Mouse (Mus musculus) midbrain, embryonic 14.5 days (tissue): ENCODE measurements around the gene Prss48. TPM values are rescaled to one million over a fixed set of nuclear protein-coding genes. Genes with fewer than 3 reads are reported as not detected.

Experiments
- ATAC-seq: fragments of 200-750 bp; cut with Nextera tagmentation; 2 replicates; pipeline ENCODE4 v1.8.0; 2017; ENCODE audit warnings: moderate number of reproducible peaks, moderate library complexity; ENCODE audit not compliant: low FRiP score, low TSS enrichment
- DNase-seq: peaks from one replicate; pipeline ENCODE4 v3.0.0-alpha.2; 2015
- H3K27ac ChIP-seq: fragments of 300-500 bp; sonication (generic); replicated peaks from 2 replicates; pipeline ENCODE4 v1.5.1; 2014; ENCODE audit warnings: mild to moderate bottlenecking, low read depth, low read length, moderate library complexity
- H3K27me3 ChIP-seq: fragments of 300-500 bp; sonication (generic); 2 replicates; pipeline ENCODE4 v1.6.1; 2014; ENCODE audit warnings: low read length, control low read depth, mixed read lengths; ENCODE audit not compliant: control insufficient read depth, insufficient read depth
- H3K36me3 ChIP-seq: fragments of 300-500 bp; sonication (generic); 2 replicates; pipeline ENCODE4 v1.6.1; 2014; ENCODE audit warnings: low read length, control low read depth; ENCODE audit not compliant: control insufficient read depth, insufficient read depth
- H3K4me1 ChIP-seq: fragments of 300-500 bp; sonication (generic); 2 replicates; pipeline ENCODE4 v1.6.1; 2014; ENCODE audit warnings: mild to moderate bottlenecking, antibody characterized with exemption, low read length, control low read depth; ENCODE audit not compliant: control insufficient read depth, insufficient read depth
- H3K4me2 ChIP-seq: fragments of 300-500 bp; sonication (generic); 2 replicates; pipeline ENCODE4 v1.6.1; 2014; ENCODE audit warnings: mild to moderate bottlenecking, low read length, moderate library complexity
- H3K4me3 ChIP-seq: fragments of 300-500 bp; sonication (generic); replicated peaks from 2 replicates; pipeline ENCODE4 v1.5.1; 2014; ENCODE audit warnings: low read depth, low read length
- H3K9ac ChIP-seq: fragments of 300-500 bp; sonication (generic); replicated peaks from 2 replicates; pipeline ENCODE4 v1.6.1; 2014; ENCODE audit warnings: mild to moderate bottlenecking, low read length, moderate library complexity
- H3K9me3 ChIP-seq: fragments of 300-500 bp; sonication (generic); 2 replicates; pipeline ENCODE4 v1.6.1; 2016; ENCODE audit warnings: low read length, control low read depth, mixed read lengths; ENCODE audit not compliant: control insufficient read depth
- WGBS: fragments of 180-500 bp; shearing (Covaris S2); extraction: QIAGEN DNeasy Blood & Tissue Kit; methylation state at CpG from one replicate; pipeline ENCODE4 v1.1.7; 2014; 5-methylcytosine and 5-hydroxymethylcytosine counted together
- polyA plus RNA-seq: library from polyadenylated mRNA; unstranded; fragments of >200 nt; fragmentation: Nextera tagmentation; extraction: Ambion mirVana; gene quantifications from 2 replicates; pipeline ENCODE4 v1.2.1, GENCODE M21; 2014

Prss48 gene
- polyA plus RNA-seq, 1 experiment from 2014 or later: not detected

GRCm38 (mm10) chr3:86028658-86029375 is 26.5 kb upstream of the Prss48 start:
- ATAC-seq (no peak), DNase-seq (no peak)
- Histone ChIP-seq H3K4me3 (no peak overlapping the region), H3K9me3 (no peaks in the 10 kb centered on the region), H3K27ac (no peak overlapping the region), H3K9ac (no peak overlapping the region), H3K4me2 (no peak overlapping the region), H3K36me3 (no peaks in the 10 kb centered on the region), H3K4me1 (no peaks in the 10 kb centered on the region), H3K27me3 (no peaks in the 10 kb centered on the region)
- whole genome bisulfite sequencing: 86% methylated on average over 15 of the region's 15 CpGs

GRCm38 (mm10) chr3:86025341-86026137 is 23.2 kb upstream of the Prss48 start:
- no peaks in the 10 kb centered on the region for H3K4me1 ChIP-seq
- H3K4me2 ChIP-seq: no peak overlapping the region
- 95% methylated on average over 20 of the region's 20 CpGs for WGBS
- DNase-seq (no peak), ATAC-seq (no peak)
- no peak overlapping the region for H3K4me3 ChIP-seq
- H3K27ac ChIP-seq: no peak overlapping the region
- H3K9ac ChIP-seq: no peak overlapping the region
- no peaks in the 10 kb centered on the region for H3K27me3 ChIP-seq
- H3K36me3 ChIP-seq: no peaks in the 10 kb centered on the region
- H3K9me3 ChIP-seq: no peaks in the 10 kb centered on the region

- Histone ChIP-seq H3K9ac (no peak overlapping the region), H3K27ac (no peak overlapping the region), H3K4me1 (no peaks in the 10 kb centered on the region), H3K27me3 (no peaks in the 10 kb centered on the region), H3K36me3 (no peaks in the 10 kb centered on the region), H3K9me3 (no peaks in the 10 kb centered on the region), H3K4me3 (no peak overlapping the region), H3K4me2 (no peak overlapping the region)
- WGBS: 91% methylated on average over 12 of the region's 12 CpGs
- no peak for ATAC-seq
- no peak for DNase-seq
These were observed 21.9 kb upstream of the Prss48 start for GRCm38 (mm10) chr3:86024065-86024795.

- DNase-seq (no peak), ATAC-seq (no peak)
- Histone ChIP-seq H3K4me2 (no peak overlapping the region), H3K4me1 (no peaks in the 10 kb centered on the region), H3K9ac (no peak overlapping the region), H3K36me3 (no peaks in the 10 kb centered on the region), H3K27me3 (no peaks in the 10 kb centered on the region), H3K27ac (no peak overlapping the region), H3K9me3 (no peaks in the 10 kb centered on the region), H3K4me3 (no peak overlapping the region)
- WGBS: 64% methylated on average over 4 of the region's 4 CpGs
These were observed 19.4 kb upstream of the Prss48 start for GRCm38 (mm10) chr3:86021651-86022050.

GRCm38 (mm10) chr3:86020921-86021650 is 18.8 kb upstream of the Prss48 start:
- Histone ChIP-seq H3K4me2 (no peak overlapping the region), H3K27me3 (no peaks in the 10 kb centered on the region), H3K4me1 (no peaks in the 10 kb centered on the region), H3K9ac (no peak overlapping the region), H3K4me3 (no peak overlapping the region), H3K36me3 (no peaks in the 10 kb centered on the region), H3K27ac (no peak overlapping the region), H3K9me3 (no peaks in the 10 kb centered on the region)
- 94% methylated on average over 16 of the region's 16 CpGs for WGBS
- DNase-seq (no peak), ATAC-seq (no peak)

GRCm38 (mm10) chr3:86017484-86017883 is 15.2 kb upstream of the Prss48 start:
- Histone ChIP-seq H3K4me1 (no peaks in the 10 kb centered on the region), H3K27ac (no peak overlapping the region), H3K9ac (no peak overlapping the region), H3K36me3 (no peaks in the 10 kb centered on the region), H3K27me3 (no peaks in the 10 kb centered on the region), H3K4me3 (no peak overlapping the region), H3K9me3 (no peaks in the 10 kb centered on the region), H3K4me2 (no peak overlapping the region)
- no peak for ATAC-seq
- WGBS: 80% methylated on average over 8 of the region's 8 CpGs
- no peak for DNase-seq

- WGBS: 89% methylated on average over 1 of the region's 1 CpGs
- Histone ChIP-seq H3K27me3 (no peaks in the 10 kb centered on the region), H3K9me3 (no peaks in the 10 kb centered on the region), H3K4me2 (no peak overlapping the region), H3K4me1 (no peaks in the 10 kb centered on the region), H3K36me3 (no peaks in the 10 kb centered on the region), H3K27ac (no peak overlapping the region), H3K9ac (no peak overlapping the region), H3K4me3 (no peak overlapping the region)
- ATAC-seq (no peak), DNase-seq (no peak)
These were observed 14.7 kb upstream of the Prss48 start for GRCm38 (mm10) chr3:86016965-86017364.

GRCm38 (mm10) chr3:86013837-86014236 is 11.5 kb upstream of the Prss48 start:
- Histone ChIP-seq H3K4me2 (no peak overlapping the region), H3K4me1 (no peaks in the 10 kb centered on the region), H3K27ac (no peak overlapping the region), H3K9ac (no peak overlapping the region), H3K36me3 (no peaks in the 10 kb centered on the region), H3K9me3 (no peaks in the 10 kb centered on the region), H3K27me3 (no peaks in the 10 kb centered on the region), H3K4me3 (no peak overlapping the region)
- ATAC-seq (no peak), DNase-seq (no peak)
- WGBS: 87% methylated on average over 10 of the region's 10 CpGs
